Mouse (Mus musculus) Muller cell, postnatal 12 days (primary cell): ENCODE measurements around the gene Best3.

Experiments
- DNase-seq: peaks from one replicate; pipeline ENCODE4 v3.0.0-alpha.2; 2015; ENCODE audit errors: inconsistent ontology term

Gene Best3

DNA sequence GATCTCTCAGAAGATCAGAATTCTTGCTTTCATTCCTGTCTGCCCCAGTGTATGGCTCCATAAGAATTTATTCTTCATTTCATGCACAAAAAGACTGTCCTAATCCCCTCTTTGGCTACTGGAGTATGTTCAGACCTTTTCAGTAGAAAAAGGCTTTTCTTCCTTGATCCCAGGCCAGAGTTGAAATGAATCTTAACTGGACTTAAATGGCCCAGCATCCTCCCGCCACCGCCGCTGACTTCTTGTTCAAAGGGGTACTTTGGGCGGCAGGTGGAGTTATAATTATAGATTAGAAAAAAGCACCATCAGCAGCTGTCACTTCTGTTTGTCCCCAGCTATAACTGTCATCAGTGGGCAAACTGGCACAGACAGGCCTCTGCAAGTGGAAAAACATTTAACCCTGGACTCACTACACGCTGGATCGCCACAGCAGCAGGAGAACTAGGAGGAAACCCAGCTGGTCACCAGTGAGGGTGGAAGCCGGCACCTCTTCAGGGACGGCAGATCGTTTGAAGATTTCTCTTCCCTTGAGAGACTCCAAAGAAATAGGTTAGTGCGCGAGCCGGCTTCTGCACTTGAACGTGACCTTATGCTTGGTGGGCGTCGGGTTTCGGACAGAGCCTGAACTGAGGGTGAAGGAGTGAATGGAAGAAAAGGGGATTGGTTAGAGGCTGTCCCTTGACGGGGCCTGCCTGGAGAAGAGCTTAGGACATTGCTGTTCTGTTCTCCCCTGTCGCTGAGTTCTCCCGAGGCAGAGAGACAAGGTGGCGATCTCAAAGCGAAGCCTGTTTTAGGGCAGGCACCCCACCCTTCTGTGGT lies at the start of gene Best3:
Best3 (plus strand) TSS at position 51 of the 819 bp plus-strand sequence.
- DNase-seq = no peak

GRCm38 (mm10) chr10:116943025-116943424 lies 43.1 kb upstream of the Best3 start:
- DNase-seq = no peak

- no peak for DNase-seq
Observed at GRCm38 (mm10) chr10:116944144-116944543, 42.0 kb upstream of the Best3 start.

DNA sequence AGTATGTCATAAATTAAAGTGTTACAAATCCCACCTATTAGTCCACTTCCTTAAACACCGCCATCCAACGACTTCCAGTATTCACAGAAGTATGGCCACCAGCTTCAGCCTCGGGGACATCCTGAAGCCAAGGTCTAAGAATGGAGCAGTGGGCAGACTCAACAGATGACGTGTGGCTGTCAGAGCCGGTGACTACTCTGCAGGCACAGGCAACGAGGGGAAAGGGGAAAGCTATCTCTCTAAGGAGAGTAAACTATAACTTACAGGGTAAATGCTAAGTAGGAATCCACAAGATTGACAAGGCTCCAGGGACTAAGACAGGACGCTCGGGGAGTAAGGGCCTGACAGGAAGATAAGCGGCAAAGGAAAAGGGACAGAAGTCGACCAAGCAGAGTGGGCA lies 41.2 kb upstream of the Best3 start:
- no peak for DNase-seq

GRCm38 (mm10) chr10:116948414-116948813 lies 37.7 kb upstream of the Best3 start:
- no peak for DNase-seq

GRCm38 (mm10) chr10:116949111-116950008 lies 36.8 kb upstream of the Best3 start:
- peak; percentile 56 for DNase-seq

DNA sequence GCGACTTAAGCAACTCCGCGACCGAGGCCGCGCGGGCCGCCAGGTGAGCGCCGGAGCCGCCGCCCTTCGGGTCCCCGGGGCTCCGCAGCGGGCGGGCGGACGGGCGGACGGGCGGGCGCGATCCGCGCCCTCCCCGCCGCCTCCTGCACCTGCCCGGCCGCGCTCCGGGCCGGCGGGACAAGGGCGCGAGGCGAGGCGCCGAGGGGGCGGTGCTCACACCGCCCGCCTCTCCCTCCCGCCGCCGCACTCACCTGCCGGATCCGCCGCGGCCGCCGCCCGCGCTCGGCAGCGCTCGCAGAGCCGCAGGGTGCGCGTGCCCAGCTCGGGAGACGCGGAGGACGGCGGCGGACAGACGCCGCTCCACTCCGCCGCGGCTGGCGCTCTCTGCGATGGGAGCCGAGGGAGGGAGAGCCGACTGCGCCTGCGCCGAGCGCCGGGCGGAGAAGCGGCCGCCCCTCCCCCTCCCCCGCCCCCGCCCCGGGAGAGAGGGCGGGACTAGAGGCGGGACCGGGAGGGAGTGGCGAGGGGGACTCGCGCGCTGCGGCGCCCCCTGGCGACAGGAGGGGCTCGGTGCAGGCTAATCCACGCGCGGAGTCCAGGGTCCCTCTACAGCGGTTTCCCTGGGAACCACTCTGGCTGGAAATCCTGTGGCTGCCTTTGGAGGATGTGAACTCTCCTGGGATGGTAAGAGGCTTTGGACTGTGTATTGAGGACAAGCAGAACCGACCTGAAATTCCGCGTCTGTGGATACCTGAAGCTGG lies 35.9 kb upstream of the Best3 start, which contains the start of gene Rab3ip:
Rab3ip (minus strand) TSS at position 761 of the 761 bp plus-strand sequence.
- peak; percentile 94 for DNase-seq

GRCm38 (mm10) chr10:116950886-116951285 lies 35.2 kb upstream of the Best3 start:
- peak; percentile 66 for DNase-seq

- peak; percentile 33 for DNase-seq
Observed at GRCm38 (mm10) chr10:116955191-116955590, 30.9 kb upstream of the Best3 start.

- DNase-seq = no peak
Observed at GRCm38 (mm10) chr10:116956483-116957158, 29.5 kb upstream of the Best3 start.

DNA sequence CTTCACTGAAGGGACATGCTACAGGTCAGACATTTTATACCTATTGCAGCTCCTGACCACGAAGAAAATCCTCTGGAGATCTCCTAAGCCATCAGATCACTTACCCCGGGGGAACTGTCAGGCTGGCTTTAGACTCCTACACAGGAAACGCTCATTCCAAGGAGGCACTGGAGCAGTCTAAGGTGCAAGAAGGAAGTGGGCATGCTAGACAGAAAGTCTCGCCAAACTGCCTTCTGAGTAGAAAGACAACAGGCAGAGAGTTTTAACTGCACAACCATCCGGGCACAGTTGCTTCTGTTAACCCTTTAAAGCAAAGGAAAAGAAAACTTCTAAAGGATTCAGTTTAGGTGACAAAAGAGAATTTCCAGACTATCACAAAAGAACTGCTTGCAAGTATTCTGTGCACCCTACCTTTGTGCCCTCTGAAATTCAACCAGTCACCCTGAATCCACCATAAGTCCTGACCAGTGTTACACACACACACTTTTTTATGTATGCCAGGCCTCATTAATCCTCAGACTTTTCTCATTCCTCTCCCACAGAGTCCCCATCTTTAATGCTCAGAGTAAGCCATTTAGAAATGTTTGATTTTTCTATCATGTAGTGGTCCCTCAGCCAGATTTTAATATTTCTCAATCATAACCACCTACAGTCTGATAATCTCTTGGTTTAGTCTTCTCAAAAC lies 28.1 kb upstream of the Best3 start:
- no peak for DNase-seq

DNA sequence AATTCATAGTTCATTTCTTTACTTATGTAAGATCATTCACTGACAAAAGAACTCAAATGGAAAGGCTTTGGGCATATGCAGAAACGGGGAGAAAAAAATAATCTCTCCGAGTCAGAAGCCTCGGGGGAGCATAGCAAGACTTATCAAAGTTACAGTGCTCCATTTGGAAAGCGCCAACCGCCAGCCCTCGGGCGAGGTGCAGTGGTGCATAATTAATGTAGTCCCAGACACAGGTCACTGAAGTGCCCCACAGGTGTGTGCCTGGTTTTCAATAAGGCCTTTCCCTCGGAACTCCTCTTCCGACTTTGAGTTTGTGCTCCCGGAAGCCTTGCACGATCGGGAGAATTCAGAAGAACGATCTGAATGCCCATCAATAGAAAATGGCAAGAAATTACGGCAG lies 24.0 kb upstream of the Best3 start:
- no peak for DNase-seq

GRCm38 (mm10) chr10:116962803-116963202 lies 23.3 kb upstream of the Best3 start:
- DNase-seq = no peak

GRCm38 (mm10) chr10:116964084-116964483 lies 22.0 kb upstream of the Best3 start:
- DNase-seq = no peak

- DNase-seq = no peak
Observed at GRCm38 (mm10) chr10:116964571-116964970, 21.5 kb upstream of the Best3 start.

DNA sequence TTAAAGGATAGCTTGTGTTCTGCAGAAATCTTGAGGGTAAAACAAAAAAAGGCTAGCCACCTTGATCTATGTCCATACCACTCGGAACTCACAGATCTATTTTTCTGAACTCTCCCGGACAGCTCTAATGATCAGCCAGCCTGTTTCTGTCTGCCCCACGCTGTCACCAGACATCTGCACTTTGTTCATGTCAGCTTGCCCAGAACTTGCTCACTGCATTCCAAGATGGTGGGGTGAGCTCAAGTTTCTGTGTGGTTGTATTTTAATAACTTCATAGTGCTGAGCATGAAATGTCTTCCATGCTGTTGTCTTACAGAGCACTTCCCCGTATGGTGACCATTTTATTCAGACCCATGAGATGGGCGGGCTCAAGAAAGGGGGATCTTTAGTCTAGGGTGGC lies 20.8 kb upstream of the Best3 start:
- DNase-seq = no peak

DNA sequence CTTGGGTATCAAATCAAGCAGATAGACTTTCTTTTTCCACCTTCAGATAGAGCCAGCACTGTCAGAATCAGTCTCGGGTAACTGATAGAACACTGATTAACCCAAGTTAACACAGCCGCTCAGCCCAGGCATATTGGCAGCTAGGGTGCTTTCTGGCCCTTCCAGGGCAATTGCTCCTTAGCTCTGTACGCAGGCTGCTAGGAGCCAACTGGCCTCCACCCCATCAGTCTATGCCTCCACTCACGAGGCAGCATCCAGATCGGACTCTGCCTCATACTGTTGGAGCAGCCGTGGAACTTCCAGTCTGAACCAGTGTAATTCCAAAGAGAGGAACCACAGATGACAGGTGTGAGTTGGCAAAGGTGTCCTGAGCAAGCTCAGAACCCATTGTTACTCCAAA lies 20.0 kb upstream of the Best3 start:
- DNase-seq = no peak

DNA sequence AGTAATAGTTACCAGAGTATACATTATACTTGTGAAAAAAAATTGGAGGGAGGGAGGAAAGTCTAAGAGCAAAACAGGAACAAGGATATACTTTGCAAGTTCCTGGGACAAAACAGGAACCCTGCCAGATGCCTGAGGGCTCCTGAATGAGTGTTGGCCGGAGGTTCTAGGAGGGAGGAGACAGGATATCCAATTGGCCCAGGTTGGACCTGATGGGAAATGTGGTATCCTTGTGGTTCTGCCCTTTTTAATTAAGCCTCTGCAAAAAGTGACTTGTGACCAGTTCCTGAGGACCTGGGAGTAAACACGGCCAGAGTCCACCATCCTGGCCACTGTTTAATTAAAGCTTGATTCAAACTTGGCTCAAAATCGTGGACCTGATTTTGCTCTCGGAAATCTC lies 17.4 kb upstream of the Best3 start:
- no peak for DNase-seq

- no peak for DNase-seq
Observed at GRCm38 (mm10) chr10:116972509-116972908, 13.6 kb upstream of the Best3 start, which contains the start of gene Gm10271. TSS of gene Gm10271 (minus strand) at chr10:116972609.

GRCm38 (mm10) chr10:116977455-116977854 lies 8.7 kb upstream of the Best3 start:
- DNase-seq = no peak

DNA sequence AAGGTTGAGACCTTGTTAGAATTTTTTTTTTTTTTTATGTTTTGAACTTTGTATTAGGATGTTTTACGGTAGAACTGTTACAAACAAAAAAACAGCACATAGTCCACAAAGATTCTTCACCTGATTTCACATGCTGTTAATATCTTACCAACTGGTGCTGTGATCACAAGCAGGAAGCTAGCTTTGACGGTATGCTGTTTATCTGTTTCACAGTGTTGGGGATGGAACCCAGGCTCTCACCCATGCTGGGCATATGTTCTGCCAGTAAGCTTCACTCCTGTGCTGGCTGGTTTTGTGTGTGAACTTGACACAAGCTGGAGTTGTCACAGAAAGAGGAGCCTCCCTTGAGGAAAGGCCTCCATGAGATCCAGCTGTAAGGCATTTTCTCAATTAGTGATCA lies 8.3 kb upstream of the Best3 start:
- no peak for DNase-seq
